Mouse (Mus musculus): ENCODE measurements around the gene Diras1. TPM values are rescaled to one million over a fixed set of nuclear protein-coding genes. Genes with fewer than 3 reads are reported as not detected.

Diras1 gene
- 0.29 and 0.68 TPM in 2 replicates for polyA plus RNA-seq (2012; rRNA removed; ENCODE audit: low replicate concordance)

DNA sequence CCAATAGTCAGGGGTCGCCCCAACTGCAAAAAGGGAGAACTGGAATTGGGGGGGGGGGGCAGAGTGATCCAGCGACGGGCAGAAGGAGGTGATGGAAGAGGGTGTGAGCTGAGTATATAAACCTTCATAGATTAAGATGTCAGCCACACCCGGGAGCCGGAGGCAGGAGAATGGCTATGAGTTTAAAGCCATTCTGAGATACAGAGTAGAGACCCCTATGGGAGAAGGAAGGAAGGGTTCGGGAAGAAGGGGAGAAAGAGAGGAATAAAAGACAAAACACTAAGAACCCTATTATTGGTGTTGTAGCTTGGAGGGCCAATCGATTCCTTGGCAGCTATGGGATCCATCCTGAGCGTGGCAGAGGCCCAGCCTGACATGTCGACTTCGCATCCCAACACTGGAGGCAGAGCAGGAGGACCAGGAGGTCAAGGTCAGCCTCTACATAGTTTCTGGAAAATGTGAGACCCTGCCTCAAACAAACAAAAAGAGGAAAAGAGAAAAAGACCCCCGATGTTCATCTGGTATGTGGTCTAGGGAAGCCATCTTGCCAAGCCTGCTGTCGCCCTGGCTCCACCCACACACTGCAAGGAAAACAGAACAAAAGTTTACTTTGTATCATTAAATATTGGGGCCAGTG lies at the start of gene Diras1:
Gene Diras1, minus strand, starts transcription at position 24 of the 637 bp plus-strand sequence.

DNA sequence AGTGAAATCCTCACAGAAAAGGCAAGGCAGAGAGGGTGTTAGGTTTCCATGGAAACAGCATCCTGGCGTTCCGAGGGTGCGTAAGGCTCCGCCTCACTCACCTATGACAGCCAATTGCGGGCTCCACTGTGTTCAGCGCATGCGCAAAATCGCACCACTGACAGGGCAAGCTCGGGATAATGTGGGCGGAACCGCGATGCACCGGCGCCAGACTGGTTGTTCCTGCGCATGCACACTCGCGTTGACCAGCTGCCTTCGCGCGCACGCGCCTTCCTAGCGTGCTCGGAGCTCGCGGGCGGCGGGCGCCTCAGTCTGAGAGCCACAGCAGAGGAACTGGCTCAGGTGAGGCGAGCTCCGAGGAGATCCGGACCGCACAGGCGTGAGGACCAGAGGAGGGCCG lies 44.4 kb upstream of the Diras1 start, which contains the start of gene Thop1:
Gene Thop1, plus strand, starts transcription at position 200 of the 400 bp plus-strand sequence.

DNA sequence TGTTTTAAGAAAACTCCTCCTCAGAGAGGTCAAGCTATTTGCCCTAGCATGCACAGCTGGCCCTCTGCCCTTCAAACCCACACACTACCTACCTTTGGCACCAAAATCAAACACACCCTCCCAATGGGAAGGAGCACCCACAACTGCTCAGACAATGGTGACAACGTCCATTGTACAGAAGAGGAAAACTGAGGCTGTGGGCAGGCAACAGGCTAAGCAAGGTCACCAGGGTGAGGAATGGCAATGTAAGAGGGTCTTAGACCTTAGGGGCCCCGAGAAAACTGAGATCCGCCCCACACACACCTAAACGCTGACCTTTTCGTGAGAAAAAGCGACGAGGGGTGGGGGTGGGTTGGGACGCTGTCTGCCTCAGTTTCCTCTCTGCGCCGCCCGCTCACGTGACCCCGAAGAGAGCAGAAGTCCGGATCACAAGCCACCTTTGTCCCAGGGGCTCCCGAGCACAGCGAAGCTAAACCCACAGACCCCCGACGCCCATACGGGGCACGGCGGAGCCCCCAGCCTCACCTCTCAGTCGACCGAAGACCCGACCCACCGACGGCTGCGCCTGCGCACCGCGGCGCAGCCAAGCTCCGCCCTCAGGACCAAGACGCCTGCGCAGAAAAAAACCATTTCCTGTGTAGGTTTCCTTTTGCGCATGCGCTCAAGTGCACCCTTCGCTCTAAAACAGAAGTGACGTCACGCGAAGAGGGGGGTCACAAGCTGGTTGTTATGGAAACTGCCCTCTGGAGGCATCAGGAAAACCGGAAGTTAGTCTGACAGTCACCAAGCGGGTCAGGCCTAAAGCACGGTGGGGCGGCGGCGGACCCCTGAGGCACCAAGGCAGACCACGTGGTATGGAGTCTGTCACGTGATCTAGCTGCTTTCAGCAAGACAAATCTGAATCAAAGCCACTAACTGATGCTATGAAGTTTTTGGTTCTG lies 34.4 kb upstream of the Diras1 start, which contains the start of gene Sgta:
Gene Sgta, minus strand, starts transcription at position 579 of the 941 bp plus-strand sequence.

DNA sequence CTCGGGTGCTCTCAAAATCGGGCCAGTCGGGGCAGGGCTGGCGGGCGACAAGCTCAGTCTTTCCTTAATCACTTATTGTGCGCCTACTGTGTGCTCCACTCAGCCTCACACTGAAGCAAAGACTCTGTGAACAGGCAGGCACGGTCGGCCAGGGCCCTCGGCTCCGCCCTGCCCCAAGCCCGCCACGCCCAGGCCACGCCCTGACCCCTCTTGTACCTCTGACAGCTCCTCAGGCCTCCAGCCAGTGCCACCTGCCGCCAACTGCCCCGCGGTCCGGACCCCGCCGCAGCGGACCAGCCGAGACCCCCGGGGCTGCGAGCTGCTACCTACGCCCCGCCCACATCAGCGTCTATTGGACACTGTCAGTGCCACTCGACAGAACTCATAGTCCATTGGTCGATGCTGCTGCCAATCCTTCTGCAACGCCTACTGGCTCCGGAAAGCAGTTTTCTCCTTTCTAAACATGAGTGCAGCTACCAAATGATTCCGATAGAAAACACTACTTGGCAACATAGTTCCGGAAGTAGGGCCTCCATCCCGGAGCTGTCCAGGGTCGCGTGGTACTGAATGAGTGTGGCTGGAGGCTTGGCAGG lies 11.6 kb upstream of the Diras1 start, which contains the start of gene Slc39a3:
Gene Slc39a3, minus strand, starts transcription at position 439 of the 593 bp plus-strand sequence.

DNA sequence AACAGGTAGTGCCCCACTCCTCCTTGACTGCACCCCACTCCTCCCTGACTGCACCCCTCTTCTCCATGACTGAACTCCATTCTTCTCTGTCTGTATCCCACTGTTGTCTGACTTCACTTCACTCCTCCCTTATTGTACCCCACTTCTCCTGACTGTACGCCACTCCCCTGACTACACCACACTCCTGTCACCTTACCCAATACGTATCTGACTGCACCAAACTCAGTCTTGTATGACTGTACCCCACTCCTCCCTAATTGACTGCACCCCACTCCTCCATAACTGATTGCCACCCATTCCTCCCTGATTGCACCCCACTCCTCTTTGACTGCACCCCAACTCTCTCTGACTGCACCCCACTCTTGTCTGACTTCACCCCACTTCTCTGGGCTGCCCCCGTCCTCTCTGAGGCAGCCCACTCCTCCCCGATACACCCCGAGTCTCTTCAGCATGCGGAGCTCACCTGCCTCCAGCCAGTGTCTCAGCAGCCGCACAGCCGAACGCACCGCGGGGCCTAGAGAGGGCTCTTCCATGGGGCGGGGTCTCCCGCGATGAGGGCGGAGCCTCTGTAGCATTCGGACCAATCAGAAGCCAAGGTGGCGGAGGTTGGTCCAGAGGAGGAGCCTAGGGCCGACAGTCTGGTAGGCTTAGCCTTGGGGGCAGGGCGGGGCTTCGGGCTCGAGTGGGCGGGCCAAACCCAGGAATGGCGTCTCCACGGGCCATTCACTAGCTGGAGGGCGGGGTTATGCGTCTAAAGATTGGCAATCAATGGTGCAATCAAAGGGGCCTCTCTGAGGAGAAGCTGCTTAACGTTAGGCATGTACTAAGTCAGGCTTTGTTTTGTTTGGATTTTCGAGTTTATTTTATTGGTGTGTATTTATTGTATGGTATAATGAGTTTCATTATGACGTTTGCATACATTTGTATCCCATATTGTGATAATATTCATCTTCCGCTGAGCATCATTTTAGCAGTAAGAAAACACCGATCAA lies 10.8 kb downstream of the Diras1 start, which contains the start of gene Gng7:
Gene Gng7, minus strand, starts transcription at position 553 of the 992 bp plus-strand sequence.

Other genes starting within 250 kb of the Diras1 start
- gene Sf3a2, start 227.5 kb downstream of the Diras1 start, polyA plus RNA-seq (2012; rRNA removed; ENCODE audit: low replicate concordance), result 50.6 and 68.2 TPM in 2 replicates
- 44.6 and 62.2 TPM in 2 replicates for gene Plekhj1, start 227.0 kb downstream of the Diras1 start, polyA plus RNA-seq (2012; rRNA removed; ENCODE audit: low replicate concordance)
- 0.54 and 2.5 TPM in 2 replicates for gene Amh, start 220.4 kb downstream of the Diras1 start, polyA plus RNA-seq (2012; rRNA removed; ENCODE audit: low replicate concordance)
- gene Jsrp1, start 212.2 kb downstream of the Diras1 start, polyA plus RNA-seq (2012; rRNA removed; ENCODE audit: low replicate concordance), result not detected in 2 replicates
- 955 and 1,664 TPM in 2 replicates for gene Oaz1, start 199.0 kb downstream of the Diras1 start, polyA plus RNA-seq (2012; rRNA removed; ENCODE audit: low replicate concordance)
- 0.02 and 0.07 TPM in 2 replicates for gene Lingo3, start 181.6 kb downstream of the Diras1 start, polyA plus RNA-seq (2012; rRNA removed; ENCODE audit: low replicate concordance)
- gene Lsm7, start 170.5 kb downstream of the Diras1 start, polyA plus RNA-seq (2012; rRNA removed; ENCODE audit: low replicate concordance), result 89.4 and 104 TPM in 2 replicates
- gene Sppl2b, start 170.4 kb downstream of the Diras1 start, polyA plus RNA-seq (2012; rRNA removed; ENCODE audit: low replicate concordance), result 80.9 and 86.1 TPM in 2 replicates
- gene Tmprss9, start 153.8 kb downstream of the Diras1 start, polyA plus RNA-seq (2012; rRNA removed; ENCODE audit: low replicate concordance), result 0.78 and 3.7 TPM in 2 replicates
- gene Timm13, start 124.7 kb downstream of the Diras1 start, polyA plus RNA-seq (2012; rRNA removed; ENCODE audit: low replicate concordance), result 217 and 283 TPM in 2 replicates
- 30.0 and 34.9 TPM in 2 replicates for gene Lmnb2, start 107.4 kb downstream of the Diras1 start, polyA plus RNA-seq (2012; rRNA removed; ENCODE audit: low replicate concordance)
- gene Gadd45b, start 95.6 kb downstream of the Diras1 start, polyA plus RNA-seq (2012; rRNA removed; ENCODE audit: low replicate concordance), result 14.8 and 34.1 TPM in 2 replicates
- 0.56 and 1.3 TPM in 2 replicates for gene Gng7, start 10.7 kb downstream of the Diras1 start, polyA plus RNA-seq (2012; rRNA removed; ENCODE audit: low replicate concordance)
- 26.2 and 32.8 TPM in 2 replicates for gene Slc39a3, start 11.8 kb upstream of the Diras1 start, polyA plus RNA-seq (2012; rRNA removed; ENCODE audit: low replicate concordance)
- gene Sgta, start 34.5 kb upstream of the Diras1 start, polyA plus RNA-seq (2012; rRNA removed; ENCODE audit: low replicate concordance), result 180 and 258 TPM in 2 replicates
- gene Thop1, start 44.4 kb upstream of the Diras1 start, polyA plus RNA-seq (2012; rRNA removed; ENCODE audit: low replicate concordance), result 29.1 and 33.7 TPM in 2 replicates
- gene Creb3l3, start 73.2 kb upstream of the Diras1 start, polyA plus RNA-seq (2012; rRNA removed; ENCODE audit: low replicate concordance), result 262 and 513 TPM in 2 replicates
- gene Map2k2, start 80.3 kb upstream of the Diras1 start, polyA plus RNA-seq (2012; rRNA removed; ENCODE audit: low replicate concordance), result 600 and 1,069 TPM in 2 replicates
- gene Zbtb7a, start 109.6 kb upstream of the Diras1 start, polyA plus RNA-seq (2012; rRNA removed; ENCODE audit: low replicate concordance), result 88.4 and 143 TPM in 2 replicates
- 37.3 and 44.2 TPM in 2 replicates for gene Pias4, start 142.3 kb upstream of the Diras1 start, polyA plus RNA-seq (2012; rRNA removed; ENCODE audit: low replicate concordance)
- gene Eef2, start 151.0 kb upstream of the Diras1 start, polyA plus RNA-seq (2012; rRNA removed; ENCODE audit: low replicate concordance), result 846 and 1,140 TPM in 2 replicates
- 72.2 and 244 TPM in 2 replicates for gene Dapk3, start 157.3 kb upstream of the Diras1 start, polyA plus RNA-seq (2012; rRNA removed; ENCODE audit: low replicate concordance)
- not detected in 2 replicates for gene 4930442H23Rik, start 158.2 kb upstream of the Diras1 start, polyA plus RNA-seq (2012; rRNA removed; ENCODE audit: low replicate concordance)
- not detected in 2 replicates for gene Nmrk2, start 176.4 kb upstream of the Diras1 start, polyA plus RNA-seq (2012; rRNA removed; ENCODE audit: low replicate concordance)
- 0.55 and 0.60 TPM in 2 replicates for gene Atcay, start 205.2 kb upstream of the Diras1 start, polyA plus RNA-seq (2012; rRNA removed; ENCODE audit: low replicate concordance)
- gene Zfr2, start 207.5 kb upstream of the Diras1 start, polyA plus RNA-seq (2012; rRNA removed; ENCODE audit: low replicate concordance), result 9.4 and 11.0 TPM in 2 replicates
- 6.3 and 7.7 TPM in 2 replicates for gene Matk, start 227.3 kb upstream of the Diras1 start, polyA plus RNA-seq (2012; rRNA removed; ENCODE audit: low replicate concordance)
- 168 and 195 TPM in 2 replicates for gene Mrpl54, start 241.3 kb upstream of the Diras1 start, polyA plus RNA-seq (2012; rRNA removed; ENCODE audit: low replicate concordance)
- 133 and 217 TPM in 2 replicates for gene Apba3, start 241.3 kb upstream of the Diras1 start, polyA plus RNA-seq (2012; rRNA removed; ENCODE audit: low replicate concordance)